Mouse (Mus musculus) lung, adult 18-20 months (tissue): Measurements from ENCODE around the gene Lmod2.
A peak's percentile ranks its signal among the peaks of the same experiment; 100 is the strongest.

Experiments used
- DNase-seq, 2 experiments: peaks; one replicate each; pipeline ENCODE4 v3.0.0; 2022; ENCODE audit warnings: mixed read lengths in 2 of 2

The Lmod2 gene

DNA sequence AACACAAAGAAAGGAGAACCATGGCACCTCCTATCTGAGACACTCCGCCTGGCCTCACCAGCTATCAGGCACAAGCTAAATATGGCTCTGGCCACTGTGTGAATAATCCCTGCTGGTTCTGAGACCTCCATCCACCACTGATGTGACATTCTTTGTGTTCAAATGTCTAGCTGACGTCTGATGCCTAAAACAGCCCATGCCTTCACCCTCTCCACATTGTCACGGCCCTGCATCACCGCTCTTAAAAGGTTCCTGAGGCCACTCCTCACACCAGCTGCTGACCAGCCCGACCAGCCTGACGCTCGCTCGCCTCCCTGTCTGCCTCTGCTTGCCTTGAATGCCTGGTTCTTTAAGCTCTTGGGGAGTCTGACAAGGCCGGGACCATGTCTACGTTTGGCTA is at the start of gene Lmod2:
Lmod2 (plus strand) TSS at position 263 of the 400 bp plus-strand sequence.
- no peak for DNase-seq

- DNase-seq, result no peak
Observed at GRCm38 (mm10) chr6:24549801-24550200, 47.8 kb upstream of the Lmod2 start.

- DNase-seq, result no peak
Observed at GRCm38 (mm10) chr6:24552046-24552445, 45.5 kb upstream of the Lmod2 start.

- DNase-seq, result no peak
Observed at GRCm38 (mm10) chr6:24554427-24555086, 43.0 kb upstream of the Lmod2 start.

DNA sequence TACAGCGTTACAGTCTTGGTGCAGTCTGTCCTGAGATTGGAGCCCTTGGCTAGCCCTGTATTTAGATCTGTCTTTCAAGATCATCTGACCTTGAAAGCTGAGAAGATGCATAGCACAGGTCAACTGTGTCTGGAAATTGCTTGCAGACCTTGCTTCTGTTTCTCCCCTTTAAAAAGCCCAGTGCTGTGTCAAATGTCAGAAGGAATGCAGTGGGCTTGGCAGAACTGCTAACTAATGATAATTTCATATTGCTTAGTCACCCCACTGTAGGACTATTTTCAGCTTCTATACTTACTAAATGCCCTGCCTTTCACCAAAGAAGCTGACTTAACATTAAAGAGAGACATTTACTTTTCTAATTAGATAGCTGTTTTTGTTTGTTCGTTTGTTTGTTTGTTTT is 42.1 kb upstream of the Lmod2 start:
- DNase-seq, result no peak

DNA sequence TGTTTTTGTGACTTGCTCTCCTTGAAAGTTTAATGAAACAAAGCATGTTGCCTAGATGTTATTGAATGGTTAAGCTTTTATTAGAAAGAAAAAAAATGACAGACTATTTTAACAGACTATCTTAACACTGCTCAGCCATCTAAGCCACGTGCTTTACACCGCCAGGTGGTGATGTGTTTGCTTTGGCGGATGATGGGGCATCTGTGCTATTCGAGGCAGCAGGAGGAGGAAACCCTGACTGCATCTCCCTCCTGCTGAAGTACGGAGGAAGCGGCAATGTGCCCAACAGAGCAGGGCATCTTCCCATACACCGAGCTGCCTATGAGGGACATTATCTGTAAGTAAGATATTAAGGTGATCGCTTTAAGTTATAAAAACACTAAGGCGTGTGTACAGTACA is 33.5 kb upstream of the Lmod2 start:
- DNase-seq, result no peak

GRCm38 (mm10) chr6:24564886-24565285 is 32.7 kb upstream of the Lmod2 start:
- no peak for DNase-seq

GRCm38 (mm10) chr6:24568963-24569362 is 28.6 kb upstream of the Lmod2 start:
- DNase-seq, result no peak

DNA sequence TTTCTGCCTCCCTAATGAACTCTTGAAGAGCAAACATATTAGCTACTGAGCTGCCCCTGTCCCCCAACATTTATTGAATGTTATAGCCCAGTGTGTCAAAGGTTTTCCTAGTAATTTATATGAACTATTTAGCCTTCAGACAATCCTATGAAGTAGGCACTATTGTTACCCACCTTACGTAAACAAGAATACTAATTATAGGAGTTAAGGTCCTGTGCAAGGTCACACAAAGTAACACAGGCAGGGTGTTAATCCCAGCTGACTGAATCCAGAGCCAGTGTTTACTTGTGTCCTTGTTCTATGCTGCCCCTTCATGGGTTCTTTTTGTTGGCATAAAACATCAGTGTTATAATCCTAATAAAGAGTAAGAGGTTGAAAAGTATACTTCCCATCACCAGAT is 27.9 kb upstream of the Lmod2 start:
- DNase-seq, result no peak

DNA sequence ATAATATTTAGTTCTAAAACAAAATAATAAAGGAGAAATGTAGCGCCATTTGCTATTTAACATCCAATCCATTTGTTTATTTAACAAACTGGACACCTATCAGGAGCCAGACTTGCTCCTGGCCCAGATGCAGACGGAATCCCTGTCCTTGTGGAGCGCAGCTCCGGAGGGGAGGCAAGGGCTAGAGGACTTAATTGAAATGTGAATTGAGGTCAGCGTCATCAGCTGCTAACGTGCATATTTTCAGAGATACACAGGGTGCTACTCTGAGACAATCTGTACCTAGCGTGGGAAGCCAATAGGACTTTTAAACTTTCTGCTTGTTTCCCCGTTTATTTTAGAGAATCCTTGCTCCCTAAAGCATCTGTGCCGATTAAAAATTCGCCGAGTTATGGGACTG is 27.3 kb upstream of the Lmod2 start:
- DNase-seq, result no peak

- DNase-seq, result peak in 1 of 2 experiments; percentile 37
Observed at GRCm38 (mm10) chr6:24571126-24571525, 26.4 kb upstream of the Lmod2 start.

- DNase-seq, result no peak
Observed at GRCm38 (mm10) chr6:24572431-24572830, 25.1 kb upstream of the Lmod2 start.

- no peak for DNase-seq
Observed at GRCm38 (mm10) chr6:24573319-24573718, 24.2 kb upstream of the Lmod2 start.

DNA sequence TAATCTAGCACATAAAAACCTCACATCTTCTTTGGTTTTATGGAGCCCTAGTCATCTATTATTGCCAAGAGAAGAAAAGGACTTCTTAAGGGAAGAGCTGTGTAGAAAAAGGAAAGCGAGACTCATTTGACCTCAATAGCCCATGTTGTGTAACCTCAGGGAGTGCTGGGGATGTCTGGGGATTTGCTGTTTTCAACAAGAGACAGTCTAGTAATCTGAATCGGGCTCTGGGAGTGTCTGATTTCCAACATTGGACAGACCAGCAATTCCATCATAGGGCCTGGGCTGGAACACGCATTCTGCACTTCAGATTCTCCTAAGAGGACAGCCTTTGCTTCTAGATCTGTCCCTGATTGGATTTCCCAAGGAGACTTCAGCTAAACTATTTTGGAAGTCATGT is 14.1 kb upstream of the Lmod2 start:
- DNase-seq, result no peak

GRCm38 (mm10) chr6:24585431-24586310 is 11.9 kb upstream of the Lmod2 start:
- no peak for DNase-seq

DNA sequence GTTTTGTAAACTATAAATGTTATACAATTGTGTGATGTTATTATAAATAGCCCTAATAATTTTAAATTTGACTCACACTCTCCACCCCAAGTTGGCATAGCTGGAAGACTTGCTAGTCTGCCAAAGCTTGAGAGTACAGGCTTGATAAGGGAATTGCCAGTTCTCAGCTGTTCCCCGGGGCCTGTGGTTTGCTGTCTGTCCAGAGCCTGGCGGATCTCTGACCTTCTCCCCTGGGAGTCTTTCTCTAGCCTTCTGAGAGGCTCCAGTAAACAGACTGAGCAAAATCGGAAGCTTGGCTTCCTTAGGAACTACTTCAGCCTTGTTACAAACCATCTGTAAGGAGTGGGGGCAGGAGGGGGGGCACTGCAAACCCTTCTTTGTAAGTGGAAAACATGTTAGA is 10.7 kb upstream of the Lmod2 start:
- peak; percentile 26 to 40 for DNase-seq

GRCm38 (mm10) chr6:24590282-24590681 is 7.3 kb upstream of the Lmod2 start:
- no peak for DNase-seq

DNA sequence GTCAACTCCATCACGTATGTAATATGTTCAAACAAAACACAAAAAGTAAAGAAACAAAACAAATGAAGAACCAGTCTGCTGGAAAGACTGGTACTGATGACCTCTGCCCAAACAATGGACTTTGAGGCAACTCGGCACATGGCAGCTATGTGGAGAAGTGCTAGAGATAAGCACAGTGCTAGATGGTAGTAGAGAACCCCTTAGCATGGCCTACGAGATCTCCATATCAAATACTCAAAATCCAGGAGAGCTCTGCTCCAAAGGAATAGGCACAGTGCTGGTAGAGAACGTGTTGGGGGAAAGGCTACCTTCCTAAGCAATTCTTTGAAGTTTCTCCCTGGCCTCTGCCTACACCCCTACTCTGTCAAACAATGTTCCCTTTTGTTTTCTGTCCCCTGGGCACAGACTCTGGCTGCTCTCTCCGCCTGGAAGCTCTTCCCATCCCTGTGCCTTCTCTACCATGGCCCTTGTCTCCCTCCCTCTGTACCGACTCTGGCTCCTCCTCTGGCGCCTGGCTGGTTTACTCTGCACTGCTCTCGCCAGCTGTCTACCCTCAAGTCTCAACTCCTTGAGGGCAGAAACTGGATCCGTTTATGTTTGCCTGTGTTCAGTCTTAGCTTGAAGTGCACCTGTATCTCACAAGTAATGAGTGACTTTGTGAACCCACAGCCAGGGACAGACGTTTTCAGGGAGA is 5.9 kb upstream of the Lmod2 start:
- peak; percentile 17 to 41 for DNase-seq

GRCm38 (mm10) chr6:24599179-24599578 is 1.6 kb downstream of the Lmod2 start:
- DNase-seq, result no peak

DNA sequence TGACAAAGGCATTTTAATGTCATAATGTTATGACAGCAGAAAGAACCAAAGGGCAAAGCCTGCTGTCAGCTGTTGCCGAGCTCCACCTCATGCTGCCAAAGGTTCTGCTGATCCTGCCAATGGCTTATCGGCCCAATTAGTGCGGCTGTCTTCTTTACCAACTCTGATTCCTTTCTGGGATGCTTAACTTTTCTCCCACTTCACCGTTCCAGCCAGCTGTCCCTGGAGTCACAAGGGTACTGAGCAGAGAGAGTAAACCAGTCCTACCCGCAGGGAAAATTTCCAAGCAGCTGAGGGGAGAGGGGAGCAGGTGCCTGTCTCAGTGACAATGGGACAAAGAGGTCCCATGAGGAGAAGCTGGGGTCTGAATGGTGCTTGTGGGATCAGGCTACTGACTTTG is 2.1 kb downstream of the Lmod2 start:
- DNase-seq, result no peak

- DNase-seq, result no peak
Observed at GRCm38 (mm10) chr6:24600134-24600533, 2.6 kb downstream of the Lmod2 start.

DNA sequence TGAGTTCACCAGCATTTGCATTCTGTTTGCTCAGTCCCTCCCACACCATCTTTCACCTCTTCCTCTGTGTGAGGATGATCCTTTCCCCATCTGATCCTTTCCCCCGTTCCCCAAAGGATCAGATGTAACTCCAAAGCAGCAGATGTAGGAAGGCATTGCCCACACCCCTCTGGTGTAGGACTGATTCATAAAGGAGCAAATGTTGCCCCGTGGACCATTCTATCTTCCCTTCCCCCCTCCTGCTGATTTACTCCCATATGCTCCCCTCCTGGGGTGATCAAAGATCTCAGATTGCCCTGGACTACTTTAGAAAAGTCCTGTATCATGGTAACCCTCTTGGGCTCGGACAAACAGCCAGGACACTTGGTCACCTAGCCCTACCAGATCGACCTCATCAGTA is 3.2 kb downstream of the Lmod2 start:
- no peak for DNase-seq

DNA sequence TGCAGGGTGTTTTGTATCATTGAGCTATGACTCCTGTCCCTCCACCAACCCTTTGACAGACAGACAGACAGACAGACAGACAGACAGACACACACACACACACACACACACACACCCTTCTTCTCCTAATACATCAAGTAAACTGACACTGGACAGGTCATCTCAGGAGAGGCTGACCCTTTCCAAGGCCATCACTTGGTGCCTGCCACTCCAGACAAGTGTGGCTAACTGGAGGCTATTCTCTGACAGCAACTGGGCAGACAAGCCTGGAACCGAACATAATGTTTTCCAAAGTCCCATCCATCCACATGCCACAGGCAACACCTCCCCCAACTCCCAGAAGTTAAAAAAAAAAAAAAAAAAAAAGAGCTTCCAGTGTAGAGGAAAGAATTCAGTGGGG is 4.1 kb downstream of the Lmod2 start:
- no peak for DNase-seq

- DNase-seq, result no peak
Observed at GRCm38 (mm10) chr6:24602351-24602750, 4.8 kb downstream of the Lmod2 start.
